Mouse (Mus musculus): ENCODE data around the gene Zbtb17. TPM values are rescaled to one million over a fixed set of nuclear protein-coding genes. Genes with fewer than 3 reads are reported as not detected.

The Zbtb17 gene
- polyA plus RNA-seq, 1 experiment from 2014 or later, result 34.0 TPM

- no peaks in the 10 kb centered on the region for H3K27me3 ChIP-seq
- peak overlapping the region; percentile 48; the same call in 1 of the 2 replicates for H3K27ac ChIP-seq (replicated peaks)
- peak overlapping the region; percentile 96 for H3K9ac ChIP-seq
- H3K4me1 ChIP-seq, result peaks cover 20% of the 10 kb centered on the region
- peaks cover 20% of the 10 kb centered on the region for H3K36me3 ChIP-seq
- peak overlapping the region; percentile 100 for H3K4me3 ChIP-seq (replicated peaks)
- WGBS, result 50% methylated on average over 11 of the region's 11 CpGs
- no peaks in the 10 kb centered on the region for H3K9me3 ChIP-seq (replicated peaks)
- ATAC-seq (ENCODE audit: insufficient number of reproducible peaks, low FRiP score, low TSS enrichment, low read depth), result no peak
- H3K4me2 ChIP-seq (replicated peaks), result peak overlapping the region; percentile 85
Measured at GRCm38 (mm10) chr4:141443641-141444429, 619 bp upstream of the Zbtb17 start.

DNA sequence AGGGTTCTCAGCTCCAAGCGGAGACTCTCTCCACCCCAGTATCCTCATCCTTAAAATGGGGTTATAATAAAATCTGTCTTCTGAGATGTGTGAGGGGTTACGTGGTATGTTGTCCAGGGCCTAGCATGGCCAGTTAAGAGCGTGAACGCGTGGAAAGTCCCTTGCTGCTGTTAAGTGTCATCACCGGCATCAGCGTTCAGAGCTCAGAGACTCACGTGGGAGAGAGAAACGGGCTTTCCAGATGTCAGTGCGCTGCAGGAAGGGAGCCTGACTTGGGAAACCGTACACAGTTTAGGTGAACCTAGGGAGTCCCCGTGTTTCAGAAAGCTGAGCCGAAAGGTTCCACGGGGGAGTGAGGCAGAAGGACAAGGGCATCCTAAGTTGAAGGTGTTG is 870 bp downstream of the Zbtb17 start:
- peaks cover 20% of the 10 kb centered on the region for H3K4me1 ChIP-seq
- peak overlapping the region; percentile 96 for H3K9ac ChIP-seq
- no peaks in the 10 kb centered on the region for H3K9me3 ChIP-seq (replicated peaks)
- peak overlapping the region; percentile 100 for H3K4me3 ChIP-seq (replicated peaks)
- no peak for ATAC-seq (ENCODE audit: insufficient number of reproducible peaks, low FRiP score, low TSS enrichment, low read depth)
- no peaks in the 10 kb centered on the region for H3K27me3 ChIP-seq
- no peak overlapping the region for H3K27ac ChIP-seq (replicated peaks)
- 9% methylated on average over 14 of the region's 14 CpGs for WGBS
- peak overlapping the region; percentile 85 for H3K4me2 ChIP-seq (replicated peaks)
- H3K36me3 ChIP-seq, result peaks cover 34% of the 10 kb centered on the region

GRCm38 (mm10) chr4:141446211-141446610 is 1.8 kb downstream of the Zbtb17 start:
- WGBS, result 61% methylated on average over 7 of the region's 7 CpGs
- Histone ChIP-seq H3K4me2 (replicated peaks) (peak overlapping the region; percentile 85; the same call in 1 of the 2 replicates), H3K9ac (no peak overlapping the region)

DNA sequence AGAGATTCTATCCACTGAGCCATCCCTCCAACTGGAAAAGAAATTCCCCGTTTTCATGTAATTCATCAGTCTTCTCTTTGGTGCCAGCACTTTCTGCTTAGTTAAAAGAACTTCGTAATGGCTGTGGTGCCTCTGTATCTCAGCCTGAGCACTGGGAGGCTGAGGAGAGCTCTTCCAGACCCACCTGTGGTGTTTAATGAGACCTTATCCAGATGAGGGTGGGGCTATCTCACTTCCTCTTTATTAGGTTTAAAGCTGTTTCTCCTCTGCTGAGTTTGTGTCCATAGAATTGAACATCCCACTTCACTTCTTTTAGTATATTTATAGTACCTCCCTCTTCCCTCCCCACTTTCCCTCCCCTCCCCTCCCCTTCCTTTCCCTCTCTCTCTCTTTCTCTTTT is 6.8 kb downstream of the Zbtb17 start:
- no peaks in the 10 kb centered on the region for H3K9me3 ChIP-seq (replicated peaks)
- H3K27me3 ChIP-seq, result no peaks in the 10 kb centered on the region
- H3K27ac ChIP-seq (replicated peaks), result no peak overlapping the region
- H3K4me2 ChIP-seq (replicated peaks), result no peak overlapping the region
- ATAC-seq (ENCODE audit: insufficient number of reproducible peaks, low FRiP score, low TSS enrichment, low read depth), result no peak
- WGBS, result 77% methylated on average over 2 of the region's 2 CpGs
- peaks cover 59% of the 10 kb centered on the region for H3K36me3 ChIP-seq
- no peak overlapping the region for H3K9ac ChIP-seq
- H3K4me1 ChIP-seq, result peaks cover 25% of the 10 kb centered on the region
- no peak overlapping the region for H3K4me3 ChIP-seq (replicated peaks)

More at GRCm38 (mm10) chr4:141446211-141446610, 1.8 kb downstream of the Zbtb17 start:
- H3K27ac ChIP-seq (replicated peaks), result no peak overlapping the region
- H3K9me3 ChIP-seq (replicated peaks), result no peaks in the 10 kb centered on the region
- no peak overlapping the region; the same call in 1 of the 2 replicates for H3K4me3 ChIP-seq (replicated peaks)
- ATAC-seq (ENCODE audit: insufficient number of reproducible peaks, low FRiP score, low TSS enrichment, low read depth), result no peak
- no peaks in the 10 kb centered on the region for H3K27me3 ChIP-seq
- H3K36me3 ChIP-seq, result peaks cover 35% of the 10 kb centered on the region
- H3K4me1 ChIP-seq, result peaks cover 20% of the 10 kb centered on the region

DNA sequence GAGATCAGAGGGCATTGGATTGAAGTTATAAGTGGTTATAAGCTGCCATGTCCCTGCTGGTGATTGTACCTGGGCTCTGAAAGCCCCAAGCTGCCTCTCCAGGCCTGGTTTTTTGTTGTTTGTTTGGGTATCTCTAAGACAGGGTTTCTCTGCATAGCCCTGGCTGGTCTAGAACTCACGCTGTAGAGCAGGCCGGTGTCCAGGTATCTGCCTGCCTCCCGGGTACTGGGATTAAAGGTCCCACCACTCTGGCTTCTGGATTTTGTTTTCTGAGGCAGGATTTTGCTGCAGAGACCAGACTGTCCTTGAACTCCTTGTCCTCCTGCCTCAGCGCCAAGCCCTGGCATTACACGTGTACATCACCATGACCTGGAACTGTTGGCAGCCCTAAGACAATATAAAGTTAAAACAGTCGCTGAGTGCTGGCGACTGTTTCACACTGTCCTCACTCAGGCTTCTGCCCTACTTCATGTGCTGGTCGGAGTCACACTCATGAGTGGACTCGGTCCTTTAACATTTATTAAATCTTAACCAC is 7.5 kb downstream of the Zbtb17 start:
- Histone ChIP-seq H3K27me3 (no peaks in the 10 kb centered on the region), H3K4me3 (replicated peaks) (no peak overlapping the region), H3K9me3 (replicated peaks) (no peaks in the 10 kb centered on the region), H3K9ac (no peak overlapping the region), H3K36me3 (peaks cover 58% of the 10 kb centered on the region), H3K27ac (replicated peaks) (no peak overlapping the region), H3K4me2 (replicated peaks) (no peak overlapping the region), H3K4me1 (peaks cover 17% of the 10 kb centered on the region; the same call in 1 of the 2 replicates)
- no peak for ATAC-seq (ENCODE audit: insufficient number of reproducible peaks, low FRiP score, low TSS enrichment, low read depth)
- WGBS, result 89% methylated on average over 9 of the region's 9 CpGs

DNA sequence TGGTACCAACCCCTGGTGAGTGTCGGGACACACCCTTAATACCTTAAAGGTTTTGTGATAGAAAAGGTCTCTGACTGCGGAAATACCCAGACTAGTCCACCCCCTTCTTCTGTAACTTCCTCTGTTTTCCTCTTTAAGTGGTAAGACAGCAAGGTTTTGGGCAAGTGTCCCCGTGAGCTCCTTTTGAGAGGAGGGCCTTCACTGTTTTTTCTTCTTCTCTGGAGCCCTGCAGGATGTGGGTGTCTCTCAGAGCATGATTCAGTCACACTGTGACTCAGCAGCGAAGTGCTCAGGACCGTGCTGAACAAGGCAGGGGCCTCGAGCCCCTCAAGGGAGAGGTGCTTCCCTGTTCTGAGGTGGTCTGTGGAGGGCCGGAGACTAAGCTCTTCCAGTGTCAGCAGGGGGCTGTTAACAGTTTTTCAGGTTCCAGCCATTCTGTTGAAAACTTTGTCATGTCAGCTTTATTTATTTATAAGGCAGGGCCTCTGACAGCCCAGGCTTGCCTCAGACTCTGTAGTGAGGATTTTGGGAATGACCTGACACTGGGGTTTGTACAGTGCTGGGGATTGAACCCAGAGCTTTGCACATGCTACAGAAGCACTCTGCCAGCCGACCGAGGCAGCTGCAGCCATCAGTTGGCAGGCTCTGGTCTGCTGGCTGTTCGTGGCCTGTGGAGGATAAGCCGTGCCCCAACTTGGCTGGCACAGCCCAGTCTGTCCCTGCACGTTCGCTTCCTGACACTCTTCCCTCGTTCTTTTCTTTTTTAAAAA is 10.3 kb downstream of the Zbtb17 start:
- no peak for ATAC-seq (ENCODE audit: insufficient number of reproducible peaks, low FRiP score, low TSS enrichment, low read depth)
- Histone ChIP-seq H3K27ac (replicated peaks) (peak overlapping the region; percentile 58), H3K9ac (no peak overlapping the region), H3K36me3 (peaks cover 30% of the 10 kb centered on the region), H3K9me3 (replicated peaks) (no peaks in the 10 kb centered on the region), H3K27me3 (no peaks in the 10 kb centered on the region), H3K4me2 (replicated peaks) (no peak overlapping the region), H3K4me1 (peaks cover 32% of the 10 kb centered on the region), H3K4me3 (replicated peaks) (no peak overlapping the region)
- 64% methylated on average over 14 of the region's 14 CpGs for WGBS

DNA sequence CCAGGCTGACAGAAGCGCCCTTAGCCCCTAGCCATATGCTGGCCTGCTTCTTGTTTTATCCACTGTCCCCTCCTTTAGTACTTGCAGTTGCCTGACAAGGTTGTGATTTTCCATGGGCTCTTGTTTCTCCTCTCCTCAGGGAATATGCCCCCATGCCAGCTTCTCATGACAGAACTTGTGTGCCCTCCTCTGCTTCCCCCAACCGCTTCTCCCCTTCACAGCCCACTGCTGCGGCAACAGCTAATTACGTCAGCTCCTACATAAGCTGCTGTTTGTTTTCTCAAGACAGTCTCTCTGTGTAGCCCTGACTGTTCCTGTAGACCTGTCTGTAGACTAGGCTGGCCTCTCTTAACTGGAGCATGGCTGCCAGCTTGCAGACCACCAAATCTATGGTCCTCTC is 11.1 kb downstream of the Zbtb17 start:
- no peaks in the 10 kb centered on the region for H3K27me3 ChIP-seq
- ATAC-seq (ENCODE audit: insufficient number of reproducible peaks, low FRiP score, low TSS enrichment, low read depth), result no peak
- H3K36me3 ChIP-seq, result peaks cover 24% of the 10 kb centered on the region; the same call in 1 of the 2 replicates
- whole genome bisulfite sequencing, result 54% methylated on average over 4 of the region's 4 CpGs
- no peaks in the 10 kb centered on the region for H3K9me3 ChIP-seq (replicated peaks)
- no peak overlapping the region for H3K9ac ChIP-seq
- peak overlapping the region; percentile 58; the same call in 1 of the 2 replicates for H3K27ac ChIP-seq (replicated peaks)
- no peak overlapping the region for H3K4me3 ChIP-seq (replicated peaks)
- peaks cover 32% of the 10 kb centered on the region for H3K4me1 ChIP-seq
- H3K4me2 ChIP-seq (replicated peaks), result no peak overlapping the region

- Histone ChIP-seq H3K4me2 (replicated peaks) (no peak overlapping the region), H3K36me3 (peaks cover 24% of the 10 kb centered on the region; the same call in 1 of the 2 replicates), H3K4me1 (peaks cover 32% of the 10 kb centered on the region), H3K9ac (no peak overlapping the region), H3K9me3 (replicated peaks) (no peaks in the 10 kb centered on the region), H3K4me3 (replicated peaks) (no peak overlapping the region), H3K27ac (replicated peaks) (peak overlapping the region; percentile 58; the same call in 1 of the 2 replicates), H3K27me3 (no peaks in the 10 kb centered on the region)
- ATAC-seq (ENCODE audit: insufficient number of reproducible peaks, low FRiP score, low TSS enrichment, low read depth), result no peak
- WGBS, result 92% methylated on average over 14 of the region's 14 CpGs
Measured at GRCm38 (mm10) chr4:141456193-141456938, 11.9 kb downstream of the Zbtb17 start.

DNA sequence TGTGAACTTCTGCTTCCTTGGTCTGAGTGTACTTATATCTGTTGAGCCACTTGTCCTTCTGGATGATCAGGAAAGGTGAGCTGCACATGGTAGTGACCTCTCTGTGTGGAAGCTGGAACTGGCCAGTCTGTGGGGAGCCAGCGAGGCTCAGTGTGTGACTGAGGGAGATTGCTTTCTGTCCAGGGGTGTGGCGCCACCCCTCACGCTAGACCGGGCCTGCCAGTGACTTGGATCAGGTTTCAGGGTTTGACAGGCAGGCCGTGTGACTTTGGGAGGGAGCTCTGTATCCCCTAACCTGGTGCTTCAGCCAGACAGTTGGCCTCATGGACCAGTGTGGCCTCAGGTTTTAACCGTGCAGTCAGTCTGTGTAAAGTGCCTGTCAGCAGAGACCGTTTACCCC is 13.8 kb downstream of the Zbtb17 start:
- Histone ChIP-seq H3K4me1 (peaks cover 32% of the 10 kb centered on the region), H3K27ac (replicated peaks) (peak overlapping the region; percentile 80), H3K9me3 (replicated peaks) (no peaks in the 10 kb centered on the region), H3K9ac (no peak overlapping the region), H3K4me3 (replicated peaks) (no peak overlapping the region), H3K4me2 (replicated peaks) (0 out of 2 replicates have a peak overlapping the region, but pooled peaks have one; percentile 6), H3K36me3 (peaks cover 22% of the 10 kb centered on the region), H3K27me3 (no peaks in the 10 kb centered on the region)
- ATAC-seq (ENCODE audit: insufficient number of reproducible peaks, low FRiP score, low TSS enrichment, low read depth), result peak; percentile 2; the same call in 1 of the 2 replicates
- 9% methylated on average over 7 of the region's 7 CpGs for WGBS

GRCm38 (mm10) chr4:141458888-141459287 is 14.4 kb downstream of the Zbtb17 start:
- Histone ChIP-seq H3K36me3 (peaks cover 25% of the 10 kb centered on the region), H3K4me3 (replicated peaks) (no peak overlapping the region), H3K9ac (no peak overlapping the region), H3K27ac (replicated peaks) (peak overlapping the region; percentile 80), H3K4me1 (peaks cover 32% of the 10 kb centered on the region), H3K27me3 (no peaks in the 10 kb centered on the region), H3K4me2 (replicated peaks) (no peak overlapping the region), H3K9me3 (replicated peaks) (no peaks in the 10 kb centered on the region)
- ATAC-seq (ENCODE audit: insufficient number of reproducible peaks, low FRiP score, low TSS enrichment, low read depth), result no peak
- WGBS, result 54% methylated on average over 3 of the region's 3 CpGs

All from embryonic facial prominence, embryonic 15.5 days (tissue).